Mouse (Mus musculus): ENCODE measurements around the gene Agbl2. TPM values are rescaled to one million over a fixed set of nuclear protein-coding genes. Genes with fewer than 3 reads are reported as not detected.

Gene Agbl2
- polyA plus RNA-seq, 1 experiment from 2014 or later, result 1.2 TPM

GRCm38 (mm10) chr2:90781323-90781722 is 1.2 kb upstream of the Agbl2 start:
- no peak for ATAC-seq (ENCODE audit: insufficient read depth)
- Histone ChIP-seq H3K9ac (no peak overlapping the region), H3K27me3 (ENCODE audit: insufficient read depth, low read length) (no peaks in the 10 kb centered on the region), H3K4me1 (ENCODE audit: insufficient read depth) (no peaks in the 10 kb centered on the region), H3K36me3 (ENCODE audit: insufficient read depth) (peaks cover 49% of the 10 kb centered on the region), H3K9me3 (ENCODE audit: low read depth, low read length) (no peaks in the 10 kb centered on the region), H3K27ac (ENCODE audit: low read depth) (no peak overlapping the region), H3K4me3 (ENCODE audit: low read depth, low read length) (no peak overlapping the region), H3K4me2 (no peak overlapping the region)
- 20% methylated on average over 3 of the region's 3 CpGs for WGBS
- TF ChIP-seq CTCF (IDR thresholded peaks at IDR 0.05; ENCODE audit: low read depth), result no peak
- peak; percentile 6 for DNase-seq

- no peak overlapping the region for H3K27ac ChIP-seq (ENCODE audit: low read depth)
- H3K9me3 ChIP-seq (ENCODE audit: low read depth, low read length), result no peaks in the 10 kb centered on the region
- no peak for ATAC-seq (ENCODE audit: insufficient read depth)
- no peaks in the 10 kb centered on the region for H3K4me1 ChIP-seq (ENCODE audit: insufficient read depth)
- peak overlapping the region; percentile 86 for H3K4me2 ChIP-seq
- H3K4me3 ChIP-seq (ENCODE audit: low read depth, low read length), result no peak overlapping the region
- DNase-seq, result peak; percentile 7
- WGBS, result 34% methylated on average over 2 of the region's 2 CpGs
- no peak for TF ChIP-seq CTCF (IDR thresholded peaks at IDR 0.05; ENCODE audit: low read depth)
- H3K36me3 ChIP-seq (ENCODE audit: insufficient read depth), result peaks cover 43% of the 10 kb centered on the region
- no peak overlapping the region for H3K9ac ChIP-seq
- no peaks in the 10 kb centered on the region for H3K27me3 ChIP-seq (ENCODE audit: insufficient read depth, low read length)
Observed at GRCm38 (mm10) chr2:90781938-90782337, 589 bp upstream of the Agbl2 start.

- peak overlapping the region; percentile 86 for H3K4me2 ChIP-seq
- peak; percentile 37 for DNase-seq
- TF ChIP-seq CTCF (IDR thresholded peaks at IDR 0.05; ENCODE audit: low read depth), result no peak
- peak overlapping the region; percentile 33 for H3K4me3 ChIP-seq (ENCODE audit: low read depth, low read length)
- no peak overlapping the region for H3K27ac ChIP-seq (ENCODE audit: low read depth)
- H3K27me3 ChIP-seq (ENCODE audit: insufficient read depth, low read length), result no peaks in the 10 kb centered on the region
- H3K4me1 ChIP-seq (ENCODE audit: insufficient read depth), result no peaks in the 10 kb centered on the region
- H3K9ac ChIP-seq, result peak overlapping the region; percentile 41
- peak; percentile 82 for ATAC-seq (ENCODE audit: insufficient read depth)
- 1% methylated on average over 29 of the region's 29 CpGs for WGBS
- H3K9me3 ChIP-seq (ENCODE audit: low read depth, low read length), result no peaks in the 10 kb centered on the region
- H3K36me3 ChIP-seq (ENCODE audit: insufficient read depth), result peaks cover 33% of the 10 kb centered on the region
Observed at GRCm38 (mm10) chr2:90782901-90783486, 467 bp downstream of the Agbl2 start.

DNA sequence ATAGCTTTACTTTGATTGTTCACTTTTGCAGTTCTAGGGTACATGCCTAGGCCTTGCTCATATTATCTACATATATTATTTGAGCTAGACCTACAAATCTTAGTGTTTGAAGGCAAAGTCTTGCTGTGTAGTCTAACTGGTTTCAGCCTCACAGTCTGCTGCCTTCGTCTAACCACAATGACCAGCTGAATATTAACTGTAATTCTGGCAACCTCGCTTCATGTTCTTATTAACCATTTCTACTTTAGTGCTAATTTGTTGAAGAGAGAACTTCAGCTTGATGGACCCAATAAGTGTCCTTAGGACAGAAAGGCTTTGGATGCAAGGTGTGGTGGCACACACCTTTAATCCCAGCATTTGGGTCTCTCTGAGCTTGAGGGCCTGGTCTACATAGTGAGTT is 5.6 kb downstream of the Agbl2 start:
- 77% methylated on average over 2 of the region's 2 CpGs for WGBS
- no peak overlapping the region for H3K27ac ChIP-seq (ENCODE audit: low read depth)
- no peaks in the 10 kb centered on the region for H3K36me3 ChIP-seq (ENCODE audit: insufficient read depth)
- no peak overlapping the region for H3K4me3 ChIP-seq (ENCODE audit: low read depth, low read length)
- no peaks in the 10 kb centered on the region for H3K4me1 ChIP-seq (ENCODE audit: insufficient read depth)
- H3K4me2 ChIP-seq, result no peak overlapping the region
- no peak for DNase-seq
- no peak overlapping the region for H3K9ac ChIP-seq
- no peak for ATAC-seq (ENCODE audit: insufficient read depth)
- TF ChIP-seq CTCF (IDR thresholded peaks at IDR 0.05; ENCODE audit: low read depth), result no peak
- H3K27me3 ChIP-seq (ENCODE audit: insufficient read depth, low read length), result no peaks in the 10 kb centered on the region
- H3K9me3 ChIP-seq (ENCODE audit: low read depth, low read length), result no peaks in the 10 kb centered on the region

DNA sequence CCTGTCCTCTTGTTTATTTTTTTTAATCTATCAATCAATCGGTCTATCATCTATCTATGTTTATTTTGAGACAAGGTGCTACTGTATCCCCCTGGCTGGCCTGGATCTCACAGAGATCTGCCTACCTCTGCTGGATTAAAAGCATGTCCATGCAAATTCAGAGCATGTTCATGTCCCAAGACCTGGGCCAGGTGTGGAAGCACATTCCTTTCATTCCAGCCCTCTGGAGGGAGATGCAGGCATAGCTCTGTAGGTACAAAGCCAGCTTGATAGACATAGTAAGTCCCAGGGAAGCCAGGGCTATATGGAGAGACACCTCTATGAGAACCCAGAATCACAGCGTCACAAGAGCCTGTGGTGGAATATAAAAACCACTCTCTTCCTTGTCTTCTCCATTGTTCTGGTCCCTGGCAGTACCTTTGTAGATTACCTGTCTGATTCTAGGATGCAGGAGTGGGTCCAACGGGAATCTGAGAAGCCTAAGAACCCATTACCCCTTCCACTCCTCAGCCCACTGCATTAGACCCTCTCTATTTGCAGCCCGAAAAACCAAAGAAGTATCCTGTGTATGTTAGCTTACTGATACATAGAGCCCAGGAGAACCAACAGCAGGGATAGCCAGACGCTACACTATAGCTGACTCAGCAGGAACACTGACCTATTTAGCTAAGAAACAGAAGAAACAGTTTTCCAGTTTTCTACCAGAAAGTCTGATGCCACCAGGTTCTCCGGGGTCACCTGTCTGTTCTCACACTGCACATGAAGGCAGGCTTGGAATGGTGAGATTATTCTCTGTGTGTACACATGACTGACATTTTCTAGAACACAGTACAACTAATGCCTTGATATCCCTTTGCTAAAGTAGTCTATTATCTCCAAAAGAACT is 26.0 kb downstream of the Agbl2 start:
- Histone ChIP-seq H3K4me3 (ENCODE audit: low read depth, low read length) (no peak overlapping the region), H3K4me2 (no peak overlapping the region), H3K36me3 (ENCODE audit: insufficient read depth) (no peaks in the 10 kb centered on the region), H3K27ac (ENCODE audit: low read depth) (no peak overlapping the region), H3K9me3 (ENCODE audit: low read depth, low read length) (no peaks in the 10 kb centered on the region), H3K27me3 (ENCODE audit: insufficient read depth, low read length) (no peaks in the 10 kb centered on the region), H3K4me1 (ENCODE audit: insufficient read depth) (no peaks in the 10 kb centered on the region), H3K9ac (no peak overlapping the region)
- DNase-seq (peak; percentile 33), ATAC-seq (ENCODE audit: insufficient read depth) (no peak)
- 70% methylated on average over 6 of the region's 6 CpGs for WGBS
- peak; percentile 22; the same call in 1 of the 2 replicates for TF ChIP-seq CTCF (IDR thresholded peaks at IDR 0.05; ENCODE audit: low read depth)

DNA sequence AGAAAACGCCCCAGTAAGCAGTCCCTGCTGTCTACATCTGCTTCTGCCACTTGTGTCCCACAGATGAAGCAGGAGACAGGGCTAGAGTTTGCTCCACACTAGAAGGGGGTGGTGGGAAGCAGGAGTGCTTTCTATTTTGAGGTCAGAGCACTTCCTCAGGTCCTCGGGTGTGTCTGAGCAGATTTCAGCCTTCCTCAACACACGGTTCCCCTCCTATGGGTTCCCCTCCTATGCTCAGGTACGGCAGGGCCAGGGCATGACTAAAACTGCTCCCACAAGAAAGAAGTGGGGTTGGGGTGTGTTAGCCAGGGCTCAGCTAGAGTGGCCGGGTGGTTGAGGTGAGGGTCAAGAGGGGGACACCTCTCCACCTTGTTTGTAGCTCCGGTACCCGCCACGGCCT is 28.2 kb downstream of the Agbl2 start:
- H3K27me3 ChIP-seq (ENCODE audit: insufficient read depth, low read length), result no peaks in the 10 kb centered on the region
- H3K36me3 ChIP-seq (ENCODE audit: insufficient read depth), result no peaks in the 10 kb centered on the region
- no peaks in the 10 kb centered on the region for H3K4me1 ChIP-seq (ENCODE audit: insufficient read depth)
- WGBS, result 62% methylated on average over 8 of the region's 8 CpGs
- DNase-seq, result no peak
- H3K27ac ChIP-seq (ENCODE audit: low read depth), result no peak overlapping the region
- no peak overlapping the region for H3K9ac ChIP-seq
- H3K4me2 ChIP-seq, result no peak overlapping the region
- TF ChIP-seq CTCF (IDR thresholded peaks at IDR 0.05; ENCODE audit: low read depth), result no peak
- ATAC-seq (ENCODE audit: insufficient read depth), result no peak
- no peak overlapping the region for H3K4me3 ChIP-seq (ENCODE audit: low read depth, low read length)
- no peaks in the 10 kb centered on the region for H3K9me3 ChIP-seq (ENCODE audit: low read depth, low read length)

DNA sequence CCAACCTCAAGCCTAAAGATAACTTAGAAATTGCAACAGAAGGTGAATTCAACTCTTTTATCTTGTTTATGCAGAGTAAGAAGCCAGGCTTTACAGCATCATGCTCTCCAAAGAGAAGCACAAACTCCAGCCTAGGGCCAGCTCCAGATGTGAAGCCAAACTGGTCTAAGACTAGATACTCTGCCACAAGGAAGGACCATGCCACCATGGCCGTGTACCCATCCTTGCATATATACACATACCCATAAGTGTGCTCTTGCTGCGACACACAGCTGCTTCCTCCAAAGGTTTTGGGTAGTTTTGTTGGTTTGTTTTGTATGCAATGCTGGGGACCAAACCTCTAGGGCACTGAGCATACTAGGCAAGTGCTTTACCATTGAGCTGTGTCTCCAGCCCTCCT is 32.7 kb downstream of the Agbl2 start:
- no peak overlapping the region for H3K4me2 ChIP-seq
- ATAC-seq (ENCODE audit: insufficient read depth) (no peak), DNase-seq (no peak)
- no peaks in the 10 kb centered on the region for H3K27me3 ChIP-seq (ENCODE audit: insufficient read depth, low read length)
- no peaks in the 10 kb centered on the region for H3K36me3 ChIP-seq (ENCODE audit: insufficient read depth)
- H3K27ac ChIP-seq (ENCODE audit: low read depth), result no peak overlapping the region
- no peak overlapping the region for H3K4me3 ChIP-seq (ENCODE audit: low read depth, low read length)
- no peaks in the 10 kb centered on the region for H3K4me1 ChIP-seq (ENCODE audit: insufficient read depth)
- no peak overlapping the region for H3K9ac ChIP-seq
- TF ChIP-seq CTCF (IDR thresholded peaks at IDR 0.05; ENCODE audit: low read depth), result no peak
- no peaks in the 10 kb centered on the region for H3K9me3 ChIP-seq (ENCODE audit: low read depth, low read length)
- 73% methylated on average over 2 of the region's 2 CpGs for WGBS

Measured in lung, embryonic 14.5 days (tissue).